Mouse (Mus musculus): ENCODE data around the gene Lrrc8b. TPM values are rescaled to one million over a fixed set of nuclear protein-coding genes. Genes with fewer than 3 reads are reported as not detected.

The Lrrc8b gene
- polyA plus RNA-seq, 1 experiment from 2014 or later, result 6.1 TPM

DNA sequence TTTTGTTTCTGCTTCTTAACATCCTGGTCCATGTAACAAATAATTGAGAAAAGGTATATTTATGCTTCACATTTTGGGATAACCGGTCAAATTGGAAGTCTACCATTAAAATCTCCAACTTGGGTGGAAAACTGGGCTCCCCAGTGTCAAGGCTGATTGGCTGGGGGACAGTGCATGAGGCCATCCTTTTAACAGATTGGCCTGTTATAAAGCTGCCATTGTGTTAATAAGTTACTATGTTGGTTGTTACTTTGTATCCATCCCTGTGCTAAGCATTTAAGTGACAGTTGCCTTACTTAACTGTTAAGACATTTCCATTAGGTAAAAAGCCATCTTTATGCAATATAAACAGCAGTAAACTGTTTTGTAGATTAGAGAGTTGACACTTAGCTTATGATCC lies 45.5 kb downstream of the Lrrc8b start:
- H3K4me3 ChIP-seq, result no peak overlapping the region
- no peaks in the 10 kb centered on the region for H3K36me3 ChIP-seq
- no peak overlapping the region for H3K9ac ChIP-seq
- H3K4me2 ChIP-seq (replicated peaks), result no peak overlapping the region
- no peak overlapping the region for H3K27ac ChIP-seq
- no peaks in the 10 kb centered on the region for H3K9me3 ChIP-seq
- no peaks in the 10 kb centered on the region for H3K27me3 ChIP-seq
- H3K4me1 ChIP-seq, result no peaks in the 10 kb centered on the region
- no peak for ATAC-seq (ENCODE audit: insufficient number of reproducible peaks, insufficient read depth, low FRiP score, low TSS enrichment)
- 94% methylated on average over 1 of the region's 1 CpGs for WGBS

DNA sequence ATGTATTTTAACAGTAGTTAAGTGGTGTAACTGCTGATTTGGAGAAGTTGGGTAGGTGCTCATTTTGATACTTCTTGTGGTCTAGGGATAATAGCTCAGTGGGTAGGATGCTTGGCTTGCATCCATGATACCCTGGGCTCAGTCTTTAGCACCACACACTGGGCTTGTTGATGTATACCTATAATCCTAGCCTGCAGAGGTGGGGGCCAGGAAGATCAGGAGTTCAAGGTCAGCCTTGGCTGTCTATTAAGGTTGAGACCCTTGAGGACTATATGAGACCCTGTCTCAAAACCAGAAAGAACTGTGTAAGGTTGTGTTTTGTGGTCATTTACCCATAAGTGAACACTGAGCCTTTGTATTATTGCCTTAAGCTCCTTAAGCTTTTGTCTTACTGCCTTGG lies 49.1 kb downstream of the Lrrc8b start:
- H3K36me3 ChIP-seq, result no peaks in the 10 kb centered on the region
- ATAC-seq (ENCODE audit: insufficient number of reproducible peaks, insufficient read depth, low FRiP score, low TSS enrichment), result no peak
- H3K4me1 ChIP-seq, result no peaks in the 10 kb centered on the region
- no peaks in the 10 kb centered on the region for H3K9me3 ChIP-seq
- H3K4me2 ChIP-seq (replicated peaks), result no peak overlapping the region
- H3K27ac ChIP-seq, result no peak overlapping the region
- no peak overlapping the region for H3K9ac ChIP-seq
- no peaks in the 10 kb centered on the region for H3K27me3 ChIP-seq
- no peak overlapping the region for H3K4me3 ChIP-seq

DNA sequence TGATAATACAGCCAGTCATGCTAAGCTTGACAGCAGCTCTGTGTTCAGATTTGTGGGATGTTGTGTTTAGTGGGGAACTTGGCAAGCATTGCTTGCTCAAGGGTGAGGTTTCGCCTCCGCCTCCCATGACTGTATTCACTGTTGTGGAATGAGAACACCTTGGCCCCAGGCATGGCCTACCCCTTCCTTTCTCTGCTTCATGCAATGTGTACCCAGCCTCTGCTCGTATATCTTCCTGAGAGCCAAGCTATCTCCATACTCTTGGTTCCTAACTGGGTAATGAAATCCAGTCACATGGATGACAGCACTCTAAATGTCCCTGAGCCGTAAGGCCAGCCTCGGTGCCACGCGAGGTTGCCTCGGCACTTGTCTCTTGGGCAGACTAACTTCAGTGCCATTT lies 50.0 kb downstream of the Lrrc8b start:
- Histone ChIP-seq H3K36me3 (no peaks in the 10 kb centered on the region), H3K9me3 (no peaks in the 10 kb centered on the region), H3K27me3 (no peaks in the 10 kb centered on the region), H3K9ac (no peak overlapping the region), H3K4me1 (no peaks in the 10 kb centered on the region), H3K4me2 (replicated peaks) (no peak overlapping the region), H3K27ac (no peak overlapping the region), H3K4me3 (no peak overlapping the region)
- 92% methylated on average over 8 of the region's 8 CpGs for WGBS
- ATAC-seq (ENCODE audit: insufficient number of reproducible peaks, insufficient read depth, low FRiP score, low TSS enrichment), result no peak

DNA sequence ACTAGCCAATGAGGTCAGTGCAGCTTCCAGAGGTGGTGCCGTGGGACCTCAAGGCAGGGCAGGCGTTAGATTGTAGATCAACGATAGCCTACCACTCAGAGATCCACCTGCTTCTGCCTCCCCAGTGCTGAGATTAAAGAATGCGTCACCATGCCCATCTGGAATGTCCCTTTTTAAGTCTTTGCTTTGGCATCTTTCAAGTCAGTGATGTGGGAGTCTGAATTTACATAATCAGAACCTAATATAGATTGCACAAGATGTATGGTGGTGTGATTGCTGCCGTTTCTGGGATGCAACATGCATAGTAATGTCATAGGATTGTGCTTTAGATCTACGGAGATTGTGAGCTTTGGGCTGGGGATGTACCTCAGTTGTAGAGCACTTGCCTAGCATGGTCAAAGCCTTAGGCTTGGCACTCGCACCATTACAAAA lies 50.9 kb downstream of the Lrrc8b start:
- no peak overlapping the region for H3K4me2 ChIP-seq (replicated peaks)
- no peak overlapping the region for H3K4me3 ChIP-seq
- no peak for ATAC-seq (ENCODE audit: insufficient number of reproducible peaks, insufficient read depth, low FRiP score, low TSS enrichment)
- no peak overlapping the region for H3K9ac ChIP-seq
- no peaks in the 10 kb centered on the region; the same call in 1 of the 2 replicates for H3K36me3 ChIP-seq
- H3K27ac ChIP-seq, result no peak overlapping the region
- 89% methylated on average over 7 of the region's 7 CpGs for WGBS
- H3K4me1 ChIP-seq, result no peaks in the 10 kb centered on the region
- H3K27me3 ChIP-seq, result no peaks in the 10 kb centered on the region
- no peaks in the 10 kb centered on the region for H3K9me3 ChIP-seq

DNA sequence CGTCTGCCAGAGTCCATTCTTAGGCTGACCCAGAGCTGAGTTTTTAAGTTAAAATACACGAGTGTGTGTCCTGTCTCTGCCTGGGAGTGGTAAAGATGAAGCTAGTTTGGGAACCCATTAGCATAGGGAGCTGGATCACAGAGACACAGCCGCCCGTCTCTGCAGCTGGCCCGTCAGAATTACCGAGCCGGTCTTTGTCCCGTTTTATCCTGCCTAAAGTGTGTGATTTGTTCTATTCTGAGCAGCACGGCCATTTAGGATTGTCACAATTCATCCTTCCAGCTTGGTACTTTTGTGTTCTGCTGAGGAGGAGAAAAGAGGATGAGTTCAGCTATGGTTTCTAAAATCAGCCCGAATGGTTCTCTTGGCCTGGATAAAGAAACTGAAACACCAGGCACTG lies 51.7 kb downstream of the Lrrc8b start:
- no peaks in the 10 kb centered on the region for H3K4me1 ChIP-seq
- no peak overlapping the region for H3K9ac ChIP-seq
- no peaks in the 10 kb centered on the region for H3K9me3 ChIP-seq
- ATAC-seq (ENCODE audit: insufficient number of reproducible peaks, insufficient read depth, low FRiP score, low TSS enrichment), result no peak
- H3K27ac ChIP-seq, result no peak overlapping the region
- no peaks in the 10 kb centered on the region; the same call in 1 of the 2 replicates for H3K36me3 ChIP-seq
- 87% methylated on average over 10 of the region's 10 CpGs for WGBS
- H3K4me2 ChIP-seq (replicated peaks), result no peak overlapping the region
- H3K27me3 ChIP-seq, result no peaks in the 10 kb centered on the region
- H3K4me3 ChIP-seq, result no peak overlapping the region

DNA sequence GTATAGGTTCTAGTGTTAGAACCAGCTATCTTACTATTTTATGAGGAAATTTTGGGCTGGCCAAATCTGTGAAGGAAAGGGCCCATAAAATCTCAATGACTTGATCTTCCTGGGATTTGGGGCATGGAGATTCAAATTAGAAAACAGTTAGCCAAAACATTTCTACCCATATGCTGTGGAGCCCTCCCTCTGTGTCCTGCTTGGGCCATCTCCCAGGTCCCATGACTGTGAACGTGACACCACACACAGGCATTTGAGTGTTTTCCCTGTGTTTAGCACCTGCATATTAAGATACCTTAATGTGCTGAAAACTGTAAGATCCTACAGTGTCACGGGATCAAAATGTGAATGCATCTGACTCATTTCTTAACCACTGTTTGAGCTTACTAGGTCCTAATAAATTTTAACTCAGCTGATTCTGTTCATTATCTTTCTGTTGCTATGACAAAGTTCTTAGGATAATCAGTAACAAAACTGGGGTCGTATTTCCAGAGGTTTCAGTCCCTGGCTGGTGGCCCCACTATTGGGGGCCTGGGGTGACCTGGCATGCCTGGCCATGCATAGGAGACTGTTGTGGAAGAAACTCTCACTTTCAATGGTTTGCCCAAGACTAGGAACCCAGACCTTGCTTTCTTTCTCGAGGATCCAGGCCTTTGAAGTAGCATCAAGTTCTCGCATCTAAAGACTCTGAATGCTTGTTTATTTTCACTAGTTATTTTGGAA lies 57.6 kb downstream of the Lrrc8b start:
- Histone ChIP-seq H3K4me1 (no peaks in the 10 kb centered on the region), H3K27me3 (no peaks in the 10 kb centered on the region), H3K27ac (no peak overlapping the region), H3K9me3 (no peaks in the 10 kb centered on the region), H3K9ac (no peak overlapping the region), H3K4me3 (no peak overlapping the region), H3K36me3 (no peaks in the 10 kb centered on the region; the same call in 1 of the 2 replicates), H3K4me2 (replicated peaks) (no peak overlapping the region)
- WGBS, result 61% methylated on average over 5 of the region's 5 CpGs
- ATAC-seq (ENCODE audit: insufficient number of reproducible peaks, insufficient read depth, low FRiP score, low TSS enrichment), result no peak

DNA sequence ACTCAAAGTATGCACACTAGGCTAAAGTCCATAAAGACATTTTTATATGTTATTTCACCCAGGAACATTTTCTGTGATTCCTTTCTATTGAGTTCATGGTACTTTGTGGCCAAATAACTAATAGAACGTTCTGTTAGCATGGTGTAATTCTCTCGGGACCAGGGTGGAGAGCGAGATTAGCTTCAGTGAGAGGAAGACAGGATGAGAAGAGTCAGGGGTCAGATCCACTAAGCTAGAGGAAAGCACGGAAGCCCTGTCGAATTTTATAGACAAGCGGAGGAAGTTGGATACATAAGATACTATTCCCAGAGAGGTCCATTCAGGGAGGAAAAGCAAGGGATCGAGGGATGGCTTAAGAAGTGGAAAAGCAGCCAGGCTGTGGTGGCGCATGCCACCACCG lies 62.0 kb downstream of the Lrrc8b start:
- H3K4me2 ChIP-seq (replicated peaks), result no peak overlapping the region
- no peak overlapping the region for H3K4me3 ChIP-seq
- no peaks in the 10 kb centered on the region for H3K27me3 ChIP-seq
- peaks cover 22% of the 10 kb centered on the region for H3K36me3 ChIP-seq
- 86% methylated on average over 9 of the region's 9 CpGs for WGBS
- no peak overlapping the region for H3K27ac ChIP-seq
- no peaks in the 10 kb centered on the region for H3K4me1 ChIP-seq
- no peak for ATAC-seq (ENCODE audit: insufficient number of reproducible peaks, insufficient read depth, low FRiP score, low TSS enrichment)
- H3K9ac ChIP-seq, result no peak overlapping the region
- no peaks in the 10 kb centered on the region for H3K9me3 ChIP-seq

DNA sequence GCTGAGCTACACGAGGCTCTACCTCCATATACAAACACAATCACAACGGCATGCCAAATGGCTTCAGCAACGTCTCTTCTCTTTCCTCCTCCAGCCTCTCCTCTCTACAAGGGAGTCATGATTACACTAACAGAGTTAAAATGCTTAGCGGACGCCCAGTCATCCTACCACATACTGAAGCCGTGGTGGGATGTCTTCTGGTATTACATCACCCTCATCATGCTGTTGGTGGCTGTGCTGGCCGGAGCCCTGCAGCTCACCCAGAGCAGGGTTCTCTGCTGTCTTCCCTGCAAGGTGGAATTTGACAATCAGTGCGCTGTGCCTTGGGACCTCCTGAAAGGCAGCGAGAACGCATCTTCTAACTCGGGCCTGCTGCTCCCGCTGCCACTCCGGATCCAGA lies 64.1 kb downstream of the Lrrc8b start:
- no peak for ATAC-seq (ENCODE audit: insufficient number of reproducible peaks, insufficient read depth, low FRiP score, low TSS enrichment)
- WGBS, result 94% methylated on average over 13 of the region's 13 CpGs
- Histone ChIP-seq H3K9ac (no peak overlapping the region), H3K9me3 (no peaks in the 10 kb centered on the region), H3K36me3 (peaks cover 22% of the 10 kb centered on the region), H3K4me3 (no peak overlapping the region), H3K4me2 (replicated peaks) (no peak overlapping the region), H3K27me3 (no peaks in the 10 kb centered on the region), H3K27ac (no peak overlapping the region), H3K4me1 (no peaks in the 10 kb centered on the region)

DNA sequence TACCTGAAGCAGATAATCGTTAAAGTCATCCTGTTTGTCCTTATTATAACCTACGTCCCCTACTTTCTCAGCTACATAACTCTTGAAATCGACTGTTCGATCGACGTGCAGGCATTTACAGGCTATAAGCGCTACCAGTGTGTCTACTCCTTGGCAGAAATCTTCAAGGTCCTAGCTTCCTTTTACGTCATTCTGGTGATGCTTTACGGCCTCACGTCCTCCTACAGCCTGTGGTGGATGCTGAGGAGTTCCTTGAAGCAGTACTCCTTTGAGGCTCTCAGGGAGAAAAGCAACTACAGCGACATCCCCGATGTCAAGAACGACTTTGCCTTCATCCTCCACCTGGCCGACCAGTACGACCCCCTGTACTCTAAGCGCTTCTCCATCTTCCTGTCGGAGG lies 65.0 kb downstream of the Lrrc8b start:
- WGBS, result 97% methylated on average over 17 of the region's 17 CpGs
- no peaks in the 10 kb centered on the region for H3K4me1 ChIP-seq
- H3K9ac ChIP-seq, result no peak overlapping the region
- no peak for ATAC-seq (ENCODE audit: insufficient number of reproducible peaks, insufficient read depth, low FRiP score, low TSS enrichment)
- peaks cover 22% of the 10 kb centered on the region for H3K36me3 ChIP-seq
- no peak overlapping the region for H3K4me3 ChIP-seq
- H3K4me2 ChIP-seq (replicated peaks), result no peak overlapping the region
- no peaks in the 10 kb centered on the region for H3K27me3 ChIP-seq
- H3K27ac ChIP-seq, result no peak overlapping the region
- no peaks in the 10 kb centered on the region for H3K9me3 ChIP-seq

DNA sequence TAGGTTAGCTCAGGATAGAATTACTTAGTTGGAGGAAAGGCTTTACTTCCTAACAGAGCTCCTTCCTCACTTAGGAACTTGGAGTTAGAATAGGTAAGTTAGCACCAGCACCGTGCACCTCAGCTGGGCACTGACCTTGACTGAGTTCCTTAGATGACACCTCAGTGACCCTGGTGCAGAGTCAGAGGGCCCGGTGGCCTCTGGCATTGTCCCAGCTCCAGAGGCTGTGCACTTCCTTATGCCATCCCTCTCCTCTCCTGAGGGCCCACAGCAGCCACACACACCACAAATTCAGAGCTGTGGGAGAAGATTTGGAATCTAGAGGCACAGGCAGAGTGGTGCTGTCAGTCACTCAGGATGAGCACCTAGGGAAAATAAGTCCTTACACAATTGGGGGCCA lies 68.1 kb downstream of the Lrrc8b start:
- H3K27ac ChIP-seq, result no peak overlapping the region
- no peaks in the 10 kb centered on the region for H3K27me3 ChIP-seq
- no peak for ATAC-seq (ENCODE audit: insufficient number of reproducible peaks, insufficient read depth, low FRiP score, low TSS enrichment)
- no peaks in the 10 kb centered on the region for H3K9me3 ChIP-seq
- no peak overlapping the region for H3K4me3 ChIP-seq
- H3K36me3 ChIP-seq, result peaks cover 22% of the 10 kb centered on the region
- H3K9ac ChIP-seq, result no peak overlapping the region
- H3K4me1 ChIP-seq, result no peaks in the 10 kb centered on the region
- H3K4me2 ChIP-seq (replicated peaks), result no peak overlapping the region
- 82% methylated on average over 2 of the region's 2 CpGs for WGBS

DNA sequence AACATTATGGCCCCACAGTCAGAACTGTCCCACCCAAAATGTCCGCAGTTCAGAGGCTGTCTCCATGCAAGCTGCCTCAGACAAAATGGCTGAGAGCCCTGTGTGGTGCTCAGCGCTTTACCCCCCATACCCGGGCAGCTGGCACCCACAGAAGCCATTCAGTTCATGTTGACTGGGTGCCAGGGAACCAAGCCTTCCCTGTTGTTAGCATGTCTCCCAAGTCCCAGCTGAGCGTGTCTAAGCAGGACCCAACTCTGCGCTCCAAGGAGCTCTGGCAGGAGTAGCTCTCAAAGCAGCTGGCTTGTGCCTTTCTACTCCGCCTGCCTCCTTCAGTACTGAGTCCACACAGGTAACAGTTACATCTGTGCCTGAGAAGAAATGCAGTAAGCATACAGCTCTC lies 68.7 kb downstream of the Lrrc8b start:
- peaks cover 22% of the 10 kb centered on the region for H3K36me3 ChIP-seq
- H3K4me1 ChIP-seq, result no peaks in the 10 kb centered on the region
- no peaks in the 10 kb centered on the region for H3K27me3 ChIP-seq
- WGBS, result 90% methylated on average over 6 of the region's 6 CpGs
- no peak for ATAC-seq (ENCODE audit: insufficient number of reproducible peaks, insufficient read depth, low FRiP score, low TSS enrichment)
- no peak overlapping the region for H3K9ac ChIP-seq
- H3K9me3 ChIP-seq, result no peaks in the 10 kb centered on the region
- H3K4me2 ChIP-seq (replicated peaks), result no peak overlapping the region
- no peak overlapping the region for H3K27ac ChIP-seq
- no peak overlapping the region for H3K4me3 ChIP-seq

DNA sequence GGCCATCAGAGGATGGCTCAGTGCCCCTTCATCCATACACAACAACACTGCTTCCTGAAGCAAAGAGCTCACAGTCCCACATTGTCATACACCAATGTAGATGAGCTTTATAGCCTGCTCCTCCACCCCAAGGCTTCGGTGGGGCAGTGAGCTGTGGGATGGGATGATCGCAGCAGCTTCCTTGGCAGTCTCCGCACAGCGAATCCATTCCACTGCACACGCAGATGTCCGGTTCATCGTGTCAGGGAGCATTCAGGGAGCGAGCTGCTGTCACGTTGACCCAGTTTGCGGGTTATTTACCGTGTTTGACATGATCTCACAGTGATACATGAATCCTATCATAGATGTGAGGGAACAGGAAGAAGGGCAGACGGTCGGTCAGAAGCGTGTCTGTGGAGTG lies 69.3 kb downstream of the Lrrc8b start:
- Histone ChIP-seq H3K4me3 (no peak overlapping the region), H3K9ac (no peak overlapping the region), H3K27ac (no peak overlapping the region), H3K36me3 (peaks cover 19% of the 10 kb centered on the region), H3K27me3 (no peaks in the 10 kb centered on the region), H3K4me2 (replicated peaks) (no peak overlapping the region), H3K9me3 (no peaks in the 10 kb centered on the region), H3K4me1 (no peaks in the 10 kb centered on the region)
- ATAC-seq (ENCODE audit: insufficient number of reproducible peaks, insufficient read depth, low FRiP score, low TSS enrichment), result no peak
- 93% methylated on average over 14 of the region's 14 CpGs for WGBS

All from embryonic facial prominence, embryonic 12.5 days (tissue).